Mouse (Mus musculus) spleen, adult 2 months (tissue): ENCODE data around the gene Nfic.

Experiments
- CTCF ChIP-seq: fragments of 200-500 bp; IDR thresholded peaks from 2 replicates; pipeline ENCODE4 v1.5.1; 2011; ENCODE audit warnings: mild to moderate bottlenecking, inconsistent platforms; ENCODE audit not compliant: insufficient read depth, insufficient read length, insufficient replicate concordance; ENCODE audit errors: extremely low read depth
- POLR2A ChIP-seq: fragments of 200-500 bp; IDR thresholded peaks from 2 replicates; pipeline ENCODE4 v1.6.1; 2011; ENCODE audit warnings: low read depth, low read length, inconsistent platforms

- TF ChIP-seq CTCF = no peak
- no peak for TF ChIP-seq POLR2A
Measured at GRCm38 (mm10) chr10:81413310-81414261, 41.8 kb downstream of the Nfic start.
